Mouse (Mus musculus): ENCODE data around the gene Sorbs1.
A peak's percentile ranks its signal among the peaks of the same experiment; 100 is the strongest.

Gene Sorbs1

DNA sequence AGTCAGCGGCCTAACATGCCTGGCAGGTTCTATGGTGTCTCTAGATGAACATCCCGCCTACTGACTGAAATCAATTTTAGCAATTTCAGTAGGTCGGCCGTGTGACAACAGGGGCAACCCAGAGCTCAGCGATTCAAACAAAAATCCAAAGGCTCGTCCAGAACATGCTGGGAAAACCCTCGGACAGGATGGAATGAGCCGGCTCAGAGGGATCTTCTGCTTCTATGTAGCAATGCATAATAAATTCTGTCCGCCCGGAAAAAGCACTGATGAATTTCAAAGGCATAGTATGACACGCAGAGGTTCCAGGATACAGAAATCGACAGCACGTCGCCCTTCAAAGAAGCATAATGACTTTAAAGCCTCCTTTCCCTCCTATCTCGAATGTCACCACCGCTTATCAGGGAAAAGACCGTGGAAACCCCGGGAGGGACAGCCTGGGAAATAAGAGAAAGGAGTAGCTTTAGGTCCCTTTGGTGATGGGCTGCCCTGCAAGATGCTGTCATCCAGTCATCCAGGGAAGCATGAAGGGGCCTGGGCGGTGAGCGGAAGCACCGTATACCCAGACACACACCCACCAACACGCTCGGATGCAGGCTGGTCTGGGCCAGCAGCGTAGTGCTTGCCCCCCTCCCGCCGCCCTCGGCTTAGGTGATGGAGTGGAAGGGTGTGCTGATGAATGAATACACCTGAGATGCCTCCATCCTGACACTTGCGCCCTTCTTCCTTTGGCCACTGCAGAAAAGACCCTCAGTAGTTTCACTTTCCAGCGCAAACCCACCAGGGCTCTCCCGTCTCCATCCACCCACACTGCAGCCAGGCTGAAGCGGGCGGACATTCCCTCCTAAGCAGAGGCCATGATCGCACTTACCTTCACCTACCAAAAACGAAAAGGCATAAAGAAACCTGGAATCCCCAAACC is 818 bp downstream of the Sorbs1 start:
- DNase-seq: no peak

DNA sequence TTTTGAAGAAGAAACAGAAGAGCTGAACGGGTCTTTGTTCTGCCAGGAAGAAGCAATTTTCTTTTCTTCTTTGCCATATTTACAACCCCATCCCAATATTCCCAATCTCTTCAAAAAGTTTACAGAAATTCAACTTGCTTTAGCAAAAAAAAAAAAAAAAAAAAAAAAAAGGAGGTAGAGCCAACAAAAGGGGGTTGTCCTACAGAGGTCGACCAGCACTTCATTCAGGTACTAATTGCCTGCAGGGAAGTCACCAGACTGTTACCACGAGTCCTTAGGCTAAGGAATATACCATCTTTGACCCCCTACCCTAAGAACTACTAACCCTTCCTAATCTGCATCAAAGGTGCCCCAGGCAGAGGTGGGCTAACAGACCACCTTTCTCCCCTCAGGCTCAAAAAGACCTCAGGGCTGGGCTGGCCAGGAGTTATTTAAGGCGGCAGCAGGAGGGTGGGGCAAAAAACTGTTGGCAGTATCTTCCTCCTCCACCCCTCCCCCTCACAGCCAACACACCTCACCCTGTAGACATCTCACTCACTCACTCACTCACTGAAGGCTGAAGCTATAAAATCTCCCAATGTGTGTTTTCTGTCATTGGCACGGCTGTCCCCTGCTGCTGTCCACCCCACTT is 1.8 kb downstream of the Sorbs1 start:
- no peak for DNase-seq

DNA sequence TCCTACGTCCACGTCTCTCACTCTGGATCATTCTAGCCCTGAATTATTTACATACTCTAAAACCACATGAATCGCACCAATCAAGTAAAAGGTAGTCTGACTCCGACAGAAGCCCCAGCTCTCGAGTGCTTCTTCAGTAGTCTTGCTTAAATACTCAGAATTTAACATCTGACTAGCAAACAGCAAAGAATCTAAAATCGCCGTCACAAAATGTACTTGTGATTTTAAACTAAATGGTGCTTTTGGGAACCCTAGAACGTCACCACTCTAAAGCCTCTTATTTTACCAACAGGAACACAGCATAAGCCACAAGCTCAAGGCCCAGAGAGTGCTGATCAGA is 2.5 kb downstream of the Sorbs1 start:
- DNase-seq: no peak

DNA sequence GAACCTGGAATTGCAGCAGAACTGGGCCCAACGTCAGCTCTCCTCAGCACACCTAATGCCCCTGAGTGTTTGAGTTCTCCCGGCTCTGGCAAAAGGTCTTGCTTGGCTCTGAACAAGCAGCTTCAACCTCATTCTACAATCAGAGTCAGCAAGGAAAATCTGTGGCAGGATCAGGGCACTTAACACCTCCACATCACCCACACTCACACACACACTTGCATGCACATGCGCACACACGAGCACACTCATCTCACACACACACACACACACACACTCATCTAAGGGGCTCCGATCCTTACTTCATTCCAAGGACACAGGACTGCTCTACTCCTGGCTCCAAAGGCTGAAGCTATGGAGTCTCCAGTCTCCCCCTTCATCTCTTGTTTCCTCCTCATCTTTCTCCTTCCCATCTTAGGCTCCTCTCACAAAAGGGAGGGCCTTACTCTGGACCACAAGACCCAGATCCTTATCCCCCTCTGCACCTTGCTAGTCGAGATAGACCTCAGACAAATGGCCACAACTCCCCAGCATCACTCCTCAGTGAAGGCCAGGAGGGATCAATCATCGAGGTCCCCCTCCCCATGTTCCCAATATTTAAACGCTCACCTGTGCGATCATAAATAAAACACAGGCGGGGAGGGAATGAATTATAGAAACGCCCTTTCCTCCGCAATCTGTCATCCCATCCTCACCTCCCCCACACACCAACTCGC is 3.0 kb downstream of the Sorbs1 start:
- DNase-seq: no peak

GRCm38 (mm10) chr19:40509274-40509673 is 4.3 kb downstream of the Sorbs1 start:
- DNase-seq: no peak

- no peak for DNase-seq
Measured at GRCm38 (mm10) chr19:40508851-40509250, 4.7 kb downstream of the Sorbs1 start.

DNA sequence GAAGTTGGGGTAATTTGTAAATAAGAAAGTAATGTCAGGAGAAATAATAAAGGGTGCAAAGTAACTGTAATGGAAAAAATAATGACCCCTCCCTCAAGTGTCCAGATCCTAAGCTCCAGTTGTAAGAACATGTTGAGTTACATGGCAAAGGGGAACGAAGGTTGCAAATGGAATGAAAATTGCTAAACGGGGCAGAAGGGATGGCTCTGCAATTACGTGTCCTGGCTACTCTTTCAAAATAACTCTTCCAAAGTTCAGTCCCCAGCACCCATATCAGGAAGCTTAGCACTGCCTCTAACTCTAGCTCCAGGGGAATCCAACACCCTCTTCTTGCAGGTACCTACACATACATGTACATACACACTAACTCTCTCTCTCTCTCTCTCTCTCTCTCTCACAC is 6.6 kb downstream of the Sorbs1 start:
- DNase-seq: no peak

GRCm38 (mm10) chr19:40504336-40504735 is 9.2 kb downstream of the Sorbs1 start:
- DNase-seq: no peak

DNA sequence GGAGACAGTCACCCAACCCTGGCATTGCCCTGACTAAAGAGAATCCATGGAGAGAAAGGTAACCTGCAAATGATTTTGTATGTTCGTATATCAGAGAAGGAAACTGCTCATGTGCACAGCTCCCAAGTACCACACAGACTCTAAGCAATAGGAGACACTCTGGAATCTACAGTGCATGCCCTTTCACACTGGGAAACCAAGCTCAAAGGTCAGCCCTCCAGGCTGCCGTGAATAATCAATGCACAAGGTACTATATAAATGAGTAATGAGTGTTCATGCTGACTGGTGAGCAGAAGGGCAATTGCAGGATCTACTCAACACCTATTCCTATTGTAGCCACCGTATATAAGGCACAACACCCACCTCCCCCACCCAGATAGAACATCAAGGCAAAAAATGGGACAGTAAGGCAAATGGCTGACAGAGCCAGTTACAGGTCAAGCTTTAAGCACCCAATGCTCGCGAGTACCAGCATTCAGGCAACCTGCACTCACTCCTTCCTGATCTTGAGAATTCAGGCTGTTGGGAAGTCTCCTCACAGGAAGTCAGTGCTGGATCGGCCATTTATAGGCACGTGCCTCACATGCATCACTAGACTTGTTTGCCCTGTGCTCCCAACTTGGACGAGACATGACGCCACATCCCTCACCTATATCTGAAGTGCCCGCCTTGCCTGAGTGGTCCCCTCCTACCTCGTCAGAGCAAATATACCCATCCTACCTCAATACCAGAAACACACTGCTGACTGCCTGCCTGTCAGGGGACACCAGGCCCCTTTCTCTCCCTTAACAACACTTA is 13.4 kb downstream of the Sorbs1 start:
- DNase-seq: peak; percentile 62 to 73

GRCm38 (mm10) chr19:40499141-40499540 is 14.4 kb downstream of the Sorbs1 start:
- no peak for DNase-seq

DNA sequence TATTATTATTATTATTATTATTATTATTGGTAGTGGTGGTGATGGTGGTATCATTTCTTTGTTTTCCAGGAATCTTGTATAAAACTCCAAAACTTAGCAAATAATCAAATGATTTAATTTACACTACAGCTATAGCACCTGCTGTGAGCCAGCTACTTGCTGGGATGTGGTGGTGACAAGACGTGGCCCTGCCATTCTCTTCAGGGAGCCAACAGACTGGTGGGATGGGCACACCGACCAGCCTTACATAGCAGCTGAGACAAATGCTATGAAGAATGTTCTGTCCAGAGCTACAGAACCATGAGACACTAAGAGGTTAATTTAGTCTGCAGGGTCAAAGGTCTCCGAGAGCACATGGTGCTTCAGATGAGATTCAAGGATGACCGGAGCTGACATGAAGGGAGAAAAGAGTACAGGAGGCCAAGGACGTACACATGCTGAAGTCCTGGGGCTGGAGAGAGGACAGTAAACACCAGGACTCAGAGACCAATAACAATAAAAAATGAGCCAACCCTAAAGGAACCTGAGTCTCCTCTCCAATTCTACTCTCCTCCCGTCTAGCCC is 15.3 kb downstream of the Sorbs1 start:
- peak; percentile 49 to 64 for DNase-seq

DNA sequence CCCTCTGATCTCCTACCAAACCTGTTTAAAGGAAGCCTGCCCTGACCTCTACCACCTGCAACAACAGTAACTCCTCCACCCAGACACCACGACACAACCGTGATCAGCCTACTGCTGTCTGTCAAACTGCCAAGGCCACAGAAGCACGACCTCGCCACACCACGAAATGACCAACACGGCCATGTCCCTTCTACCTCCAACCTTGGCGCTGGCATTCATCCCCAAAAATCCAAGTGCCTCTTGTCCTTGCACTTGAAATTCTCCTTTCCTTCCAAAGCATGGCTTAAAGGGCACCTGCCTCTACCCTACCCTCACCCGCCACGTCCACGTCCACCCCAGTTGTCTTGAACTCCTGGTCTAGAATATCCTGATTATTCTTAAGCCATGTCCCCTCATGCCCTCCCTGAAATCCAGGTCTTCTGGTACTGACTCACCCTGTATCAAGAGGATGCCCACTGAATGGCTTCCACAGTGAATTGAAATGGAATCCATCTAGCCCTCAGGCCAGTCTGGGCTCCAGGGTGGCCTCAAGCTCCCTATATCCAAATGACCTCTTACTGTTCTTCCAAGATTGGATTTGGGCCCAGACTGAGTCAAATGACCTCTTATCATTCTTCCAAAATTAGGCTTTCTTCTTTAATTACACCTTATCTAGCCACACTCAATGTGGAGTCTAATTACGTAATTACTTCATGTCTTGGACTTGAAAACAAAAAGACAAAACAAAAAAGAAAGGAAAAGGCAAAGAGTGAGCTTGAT is 16.9 kb downstream of the Sorbs1 start:
- no peak for DNase-seq

DNA sequence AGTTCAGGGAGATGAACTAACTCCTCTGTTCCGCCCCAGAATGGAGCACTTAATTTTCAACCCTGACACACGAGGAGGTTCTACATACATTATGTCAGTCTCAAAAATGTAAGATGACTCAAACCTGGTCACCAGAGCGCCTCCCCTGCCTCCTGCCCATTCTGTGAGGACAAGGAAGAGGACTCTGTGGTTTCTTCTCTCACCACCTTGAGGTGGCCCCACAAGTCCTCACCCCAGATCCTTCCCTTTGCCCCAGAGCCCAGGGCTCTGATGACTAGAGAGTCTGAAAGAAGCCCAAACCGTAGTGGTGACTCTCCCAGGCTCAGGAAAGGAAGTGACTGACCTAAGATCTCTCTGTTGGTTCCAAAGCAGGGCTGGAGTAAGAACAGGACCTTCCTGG is 17.5 kb downstream of the Sorbs1 start:
- DNase-seq: no peak

GRCm38 (mm10) chr19:40492902-40493301 is 20.7 kb downstream of the Sorbs1 start:
- no peak for DNase-seq

- DNase-seq: peak; percentile 56 to 65
Measured at GRCm38 (mm10) chr19:40491442-40491841, 22.1 kb downstream of the Sorbs1 start.

DNA sequence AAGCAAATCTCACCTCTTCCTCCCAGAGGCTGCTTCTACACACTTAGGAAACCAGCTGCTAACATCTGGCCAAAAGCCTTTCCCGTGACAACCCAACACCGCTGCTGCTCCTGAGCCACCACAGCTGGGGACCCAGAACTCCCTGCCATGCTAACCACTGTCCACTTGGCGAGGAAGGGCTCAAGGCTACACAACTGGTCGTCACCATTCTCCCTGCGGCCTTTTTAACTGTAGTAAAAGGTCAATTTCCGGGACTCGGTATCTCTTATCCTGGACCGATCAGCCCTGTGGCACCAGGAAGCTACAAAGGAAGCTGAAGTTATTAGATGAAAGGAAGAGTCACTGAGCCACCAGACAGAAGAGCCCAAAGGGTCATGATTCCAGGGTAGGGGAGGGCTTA is 22.8 kb downstream of the Sorbs1 start:
- DNase-seq: no peak

DNA sequence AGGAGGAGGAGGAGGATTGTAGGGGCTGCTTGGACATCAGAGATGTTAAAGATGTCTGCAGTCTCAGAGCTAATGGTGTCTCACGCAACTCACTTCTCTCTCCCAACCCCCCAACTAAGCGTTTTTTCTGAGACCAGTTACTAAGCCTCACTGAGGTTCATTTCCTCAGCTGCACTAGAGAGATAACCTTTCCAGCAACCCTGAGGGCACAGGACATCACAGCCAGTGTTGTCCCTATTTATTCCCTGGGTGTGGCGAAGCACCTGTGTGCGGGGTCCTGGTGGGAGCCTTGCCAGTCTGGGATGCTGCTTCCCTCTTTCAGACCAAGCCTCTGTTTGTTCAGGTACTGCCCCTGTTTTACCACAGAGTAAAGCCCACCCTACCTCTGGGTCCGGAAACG is 23.9 kb downstream of the Sorbs1 start:
- DNase-seq: no peak

- DNase-seq: no peak
Measured at GRCm38 (mm10) chr19:40488853-40489454, 24.6 kb downstream of the Sorbs1 start.

- peak; percentile 96 to 97 for DNase-seq
Measured at GRCm38 (mm10) chr19:40487561-40487960, 26.0 kb downstream of the Sorbs1 start.

DNA sequence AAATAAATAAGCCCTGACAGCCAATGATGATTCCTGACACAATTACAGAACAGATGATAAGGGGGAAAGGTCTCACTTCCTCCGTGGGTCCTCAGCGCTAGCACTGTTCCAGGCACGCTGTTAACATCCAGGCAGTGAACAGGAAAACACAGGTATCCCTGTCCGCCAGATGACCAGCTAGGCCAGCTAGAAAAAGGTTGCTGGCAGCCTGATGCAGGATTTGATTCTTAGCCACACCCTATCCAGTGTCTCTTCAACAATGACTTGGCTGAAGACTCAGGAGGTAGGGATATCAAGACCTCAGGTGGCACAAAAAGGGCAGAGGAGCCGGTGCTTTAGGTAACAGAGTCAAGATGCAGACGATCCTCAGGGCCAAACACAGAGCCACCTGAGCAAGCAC is 32.5 kb downstream of the Sorbs1 start:
- no peak for DNase-seq

- DNase-seq: peak; percentile 55 to 70
Measured at GRCm38 (mm10) chr19:40478161-40478575, 35.4 kb downstream of the Sorbs1 start.
